Mouse (Mus musculus): ENCODE measurements around the gene Zfyve28.

GRCm38 (mm10) chr5:34177821-34178220, 110.4 kb downstream of the Zfyve28 start:
- no peak for TF ChIP-seq CTCF (IDR thresholded peaks at IDR 0.05; ENCODE audit: extremely low read depth, insufficient read depth, low read length)
- TF ChIP-seq POLR2A (IDR thresholded peaks at IDR 0.05; ENCODE audit: extremely low read depth, insufficient read depth, low read length), result no peak
